Mouse (Mus musculus) erythroid progenitor cell, adult 5-6 weeks (primary cell): ENCODE results near the gene Cib4. TPM values are rescaled to one million over a fixed set of nuclear protein-coding genes. Genes with fewer than 3 reads are reported as not detected.

Experiments used
- ATAC-seq: replicated peaks from 2 replicates; pipeline ENCODE4 v1.8.0; 2016; ENCODE audit warnings: moderate number of reproducible peaks, mild to moderate bottlenecking, moderate TSS enrichment, inconsistent platforms; ENCODE audit not compliant: poor library complexity, low FRiP score, severe bottlenecking
- total RNA-seq, 2 experiments: library from RNA; stranded (forward) in 1 of 2; stranded (reverse) in 1 of 2; fragments of 150-400 nt in 1 of 2; fragments of 186-747, 209-891 nt in 1 of 2; gene quantifications; 2 replicates each; pipeline versions ENCODE4 v1.2.3 to v1.2.4; 2015 to 2017; ENCODE audit warnings: low replicate concordance in 2 of 2

Cib4 gene
- total RNA-seq (2015; ENCODE audit: low replicate concordance) (not detected in 2 replicates), total RNA-seq (2017; ENCODE audit: low replicate concordance) (not detected in 2 replicates)

DNA sequence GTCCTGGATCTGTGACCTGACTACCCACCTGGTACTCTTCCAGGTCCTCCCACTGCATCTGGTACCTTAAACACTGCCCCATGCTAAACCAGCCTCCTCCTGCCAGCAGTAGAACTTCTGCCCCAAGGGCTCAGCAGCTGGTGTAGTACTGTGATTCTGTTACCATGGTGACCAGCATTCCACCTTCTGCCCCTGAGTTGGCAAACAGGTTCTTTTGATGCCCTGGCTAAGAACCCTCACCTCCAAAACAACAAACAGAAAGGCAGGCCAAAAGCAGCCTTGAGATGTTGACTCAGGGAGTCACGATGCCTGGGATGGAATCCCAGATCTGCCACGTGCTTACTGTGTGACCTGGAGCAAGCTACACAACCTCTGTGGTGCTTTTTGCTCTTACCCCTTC is at the start of gene Cib4:
TSS of gene Cib4 (minus strand) at position 139 of the 400 bp plus-strand sequence.
- no peak for ATAC-seq

- ATAC-seq, result no peak
Measured at GRCm38 (mm10) chr5:30594953-30595560, 49.4 kb upstream of the Cib4 start.

DNA sequence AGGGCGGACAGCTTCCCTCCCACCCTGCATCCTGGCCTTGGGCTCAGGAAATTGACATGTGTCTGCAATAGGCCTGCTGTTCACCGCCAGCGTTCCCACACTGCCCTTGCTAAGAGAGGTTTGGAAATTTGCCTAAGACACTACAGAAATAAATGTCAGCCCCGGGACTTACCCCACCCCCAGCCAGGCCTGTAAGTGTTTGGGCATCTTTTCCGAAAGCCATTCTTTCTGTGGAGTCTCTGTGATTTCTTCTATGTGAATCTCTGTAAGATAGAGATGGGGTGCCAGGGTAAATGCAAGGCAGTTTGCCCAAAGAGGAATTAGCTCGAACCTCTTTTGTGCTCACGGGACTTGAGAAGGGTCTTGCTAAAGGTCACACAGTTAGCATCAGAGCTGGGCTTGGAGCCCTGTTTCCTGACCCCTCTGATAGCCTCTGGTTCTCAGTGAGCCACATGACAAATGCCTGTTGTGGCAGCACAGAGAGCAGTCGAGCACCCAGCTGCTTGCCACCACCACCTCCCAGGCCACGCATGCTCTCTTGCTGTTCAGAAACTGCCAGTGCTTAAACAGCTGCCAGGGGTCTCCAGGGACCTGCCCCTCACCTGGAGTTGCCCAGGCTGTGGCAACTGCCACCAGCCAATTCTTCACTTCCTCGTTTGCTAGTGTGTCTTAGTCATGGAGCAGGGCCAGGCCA is 48.3 kb upstream of the Cib4 start:
- no peak for ATAC-seq

DNA sequence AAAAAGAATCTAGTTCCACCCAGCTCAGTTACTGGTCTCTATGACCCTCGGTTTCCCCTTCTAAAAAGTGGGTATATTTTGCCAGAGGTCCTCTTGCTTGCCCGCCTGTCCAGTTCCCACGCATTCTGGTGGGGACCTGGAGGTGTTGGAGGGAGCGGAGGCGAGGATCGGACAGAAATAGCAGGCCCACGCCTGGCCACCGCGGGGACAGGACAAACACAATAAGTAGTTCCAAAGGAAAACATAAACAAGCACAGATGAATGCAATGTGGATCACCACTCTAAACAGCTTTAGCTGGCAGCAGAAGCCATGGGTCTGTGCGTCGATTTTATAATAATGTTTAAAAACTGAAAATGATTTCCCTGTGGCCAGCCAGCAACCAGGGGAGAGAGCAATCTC is 47.7 kb upstream of the Cib4 start:
- no peak for ATAC-seq

- no peak for ATAC-seq
Measured at GRCm38 (mm10) chr5:30592279-30592980, 46.8 kb upstream of the Cib4 start.

GRCm38 (mm10) chr5:30591786-30592185 is 46.1 kb upstream of the Cib4 start:
- ATAC-seq, result no peak

- no peak for ATAC-seq
Measured at GRCm38 (mm10) chr5:30591205-30591731, 45.6 kb upstream of the Cib4 start.

DNA sequence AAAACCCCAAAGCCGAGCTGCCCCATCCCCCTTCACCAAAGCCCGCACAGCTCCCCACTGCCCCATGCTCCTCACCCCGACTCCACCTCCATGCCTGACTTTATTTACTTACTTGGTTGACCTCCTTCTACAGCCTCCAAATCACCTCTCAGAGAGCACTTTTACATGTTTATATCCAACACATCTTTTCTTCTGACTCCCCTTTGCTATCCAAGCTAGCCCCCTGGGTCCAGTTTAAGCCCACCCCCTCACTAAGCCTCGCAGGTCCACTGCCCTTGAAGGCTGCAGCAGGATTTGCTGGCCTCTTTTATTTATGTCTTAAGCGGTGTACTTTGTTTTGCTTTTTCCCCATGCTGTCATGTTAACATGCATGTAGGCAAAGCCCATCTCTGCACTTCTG is 44.6 kb upstream of the Cib4 start:
- ATAC-seq, result no peak

- no peak for ATAC-seq
Measured at GRCm38 (mm10) chr5:30589546-30589945, 43.9 kb upstream of the Cib4 start.

DNA sequence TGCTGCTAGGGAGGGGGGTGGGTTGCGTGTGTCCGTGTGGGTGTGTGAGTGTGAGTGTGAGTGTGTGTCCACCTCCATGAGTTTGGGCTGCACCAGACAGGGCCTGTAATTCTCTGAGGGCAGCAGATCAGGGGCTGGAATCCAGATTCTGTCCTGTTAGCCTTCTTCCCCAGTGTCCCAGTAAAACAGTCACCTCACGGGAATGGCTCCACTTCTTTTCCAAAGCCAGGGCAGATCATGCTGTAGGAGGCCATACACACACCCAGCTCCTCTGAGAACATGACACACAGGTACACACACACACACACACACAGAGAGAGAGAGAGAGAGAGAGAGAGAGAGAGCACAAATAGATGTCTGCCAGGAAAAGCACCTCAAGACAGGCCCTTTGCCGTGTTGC is 43.4 kb upstream of the Cib4 start:
- ATAC-seq, result no peak

DNA sequence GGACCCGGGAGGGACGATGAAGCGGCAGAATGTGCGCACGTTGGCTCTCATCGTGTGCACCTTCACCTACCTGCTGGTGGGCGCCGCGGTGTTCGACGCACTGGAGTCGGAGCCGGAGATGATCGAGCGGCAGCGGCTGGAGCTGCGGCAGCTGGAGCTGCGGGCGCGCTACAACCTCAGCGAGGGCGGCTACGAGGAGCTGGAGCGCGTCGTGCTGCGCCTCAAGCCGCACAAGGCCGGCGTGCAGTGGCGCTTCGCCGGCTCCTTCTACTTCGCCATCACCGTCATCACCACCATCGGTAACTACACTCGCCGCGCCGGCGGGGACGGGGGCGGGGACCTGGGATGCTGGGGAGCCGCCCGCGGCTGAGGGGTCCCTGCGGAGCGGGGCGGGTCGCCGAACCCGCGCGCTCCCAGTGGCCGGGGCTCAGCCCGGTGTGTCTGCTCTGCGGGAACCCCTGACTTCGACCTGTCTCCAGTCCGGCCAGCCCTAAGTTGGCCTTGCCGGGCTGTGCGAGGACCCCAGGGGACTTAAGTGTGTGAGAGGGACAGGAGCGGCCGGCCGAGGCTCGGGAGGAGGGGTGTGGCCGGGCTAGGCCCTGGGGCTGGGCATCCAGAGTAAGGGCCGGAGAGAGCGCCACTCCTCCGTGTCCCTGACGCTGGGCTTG is 42.8 kb upstream of the Cib4 start:
- no peak for ATAC-seq

DNA sequence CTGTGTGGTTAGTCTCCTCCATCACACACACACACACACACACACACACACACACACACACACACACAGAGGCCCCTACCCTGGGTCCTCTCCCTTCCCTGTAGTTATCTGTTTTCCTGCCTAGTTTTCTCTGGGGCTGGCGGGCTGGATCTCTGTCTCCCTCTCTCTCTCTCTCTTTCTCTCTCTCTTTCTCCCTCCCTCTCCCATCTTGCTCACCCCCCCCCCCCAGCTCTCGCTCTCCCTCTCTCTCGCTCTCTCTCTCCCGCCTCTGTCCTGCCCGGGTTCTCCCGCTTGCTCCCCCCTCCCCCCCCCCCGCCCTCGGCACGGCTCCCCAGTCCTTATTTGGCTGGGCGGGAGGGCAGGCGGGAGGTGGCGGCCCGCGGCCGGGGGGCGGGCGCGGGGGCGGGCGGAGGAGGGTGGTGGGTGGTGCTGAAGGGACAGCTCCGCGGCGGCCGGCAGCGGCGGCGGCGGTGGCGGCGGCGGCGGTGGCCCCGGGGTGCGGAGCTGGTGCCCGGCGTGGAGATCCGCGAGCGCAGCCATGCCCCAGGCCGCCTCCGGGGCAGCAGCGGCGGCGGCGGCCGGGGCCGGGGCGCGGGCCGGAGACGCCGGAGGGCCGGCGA is 42.2 kb upstream of the Cib4 start, which contains the start of gene Kcnk3:
TSS of gene Kcnk3 (plus strand) at position 490 of the 620 bp plus-strand sequence.
- no peak for ATAC-seq

DNA sequence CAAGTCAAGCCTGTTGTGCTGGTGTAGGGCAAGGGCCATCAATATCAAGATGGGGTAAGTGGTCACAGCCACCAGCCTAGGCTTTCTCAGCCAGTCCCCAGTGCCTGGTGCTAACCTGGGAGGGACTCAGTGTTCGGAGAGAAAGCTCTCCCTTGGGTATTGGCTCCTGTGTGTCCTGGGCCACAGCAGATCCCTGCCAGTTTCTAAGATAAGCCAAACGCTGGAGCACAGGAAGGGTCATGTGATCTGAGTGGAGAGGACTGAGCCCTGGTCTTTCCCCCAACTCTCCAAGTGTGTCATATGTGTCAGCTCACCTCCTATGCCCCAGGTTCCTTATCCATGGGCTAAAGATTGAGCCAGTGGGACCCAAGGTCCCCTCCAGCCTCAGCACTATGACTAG is 41.5 kb upstream of the Cib4 start:
- no peak for ATAC-seq

- ATAC-seq, result no peak
Measured at GRCm38 (mm10) chr5:30586616-30587015, 41.0 kb upstream of the Cib4 start.

GRCm38 (mm10) chr5:30582017-30582416 is 36.4 kb upstream of the Cib4 start:
- no peak for ATAC-seq

GRCm38 (mm10) chr5:30580725-30581124 is 35.1 kb upstream of the Cib4 start:
- no peak for ATAC-seq

GRCm38 (mm10) chr5:30578445-30579080 is 32.9 kb upstream of the Cib4 start:
- ATAC-seq, result no peak

DNA sequence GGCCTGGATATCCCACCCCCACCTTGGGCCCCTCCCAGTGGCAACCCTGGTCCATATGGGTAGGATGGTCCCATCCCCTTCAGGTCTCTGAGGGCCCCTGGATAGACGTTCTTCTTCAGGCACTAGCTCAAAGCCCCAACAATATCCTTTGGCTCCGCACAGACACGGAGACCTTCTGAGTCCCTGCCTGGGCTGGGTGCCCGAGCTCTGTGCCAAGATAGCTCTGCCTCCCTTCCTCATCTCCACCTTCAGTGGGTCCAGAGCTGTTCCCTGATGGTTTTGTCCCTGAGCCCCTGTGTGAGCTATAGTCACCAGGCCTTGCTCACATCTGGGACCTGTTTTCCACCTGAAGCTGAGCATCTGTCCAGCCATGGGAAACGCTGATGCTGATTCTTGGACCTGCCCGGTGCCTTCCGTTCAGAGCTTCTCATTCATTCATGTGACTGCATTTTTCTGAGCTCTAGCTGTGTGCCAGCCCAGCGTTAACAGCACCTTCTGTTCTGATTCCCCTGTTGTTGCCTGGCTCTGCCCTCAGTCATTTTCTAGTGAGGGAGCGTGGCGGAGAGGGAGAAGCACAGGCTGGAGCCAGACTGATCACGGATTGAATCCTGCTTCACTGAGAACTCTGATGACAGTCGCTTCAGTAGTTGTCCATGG is 32.1 kb upstream of the Cib4 start:
- no peak for ATAC-seq

DNA sequence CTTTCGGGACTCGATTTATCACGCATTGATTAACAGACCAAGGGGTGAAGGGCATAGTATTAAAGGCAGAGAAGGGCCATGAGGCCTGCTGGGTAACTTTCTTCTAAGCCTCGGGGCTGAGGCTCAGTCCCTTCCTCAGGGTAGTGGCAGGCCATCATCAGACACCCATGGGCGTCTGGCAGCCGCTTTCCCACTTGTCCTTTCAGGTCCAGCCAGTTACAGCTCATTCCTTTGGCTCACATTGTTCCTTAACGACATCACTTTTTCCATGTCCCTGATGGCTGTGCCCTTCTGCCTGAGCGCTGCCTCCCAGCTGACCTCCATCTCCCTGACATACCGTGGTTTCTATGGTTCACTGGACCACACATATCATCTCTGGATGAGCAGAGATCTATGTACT is 31.6 kb upstream of the Cib4 start:
- no peak for ATAC-seq
